Mouse (Mus musculus) erythroblast, embryonic 14.5 days (primary cell): ENCODE measurements around the gene Rnf144a.

Source experiments
- GATA1 ChIP-seq: IDR thresholded peaks from 2 replicates; pipeline ENCODE4 v1.6.1; 2012; ENCODE audit warnings: low read length, inconsistent platforms, mixed read lengths
- TAL1 ChIP-seq: IDR thresholded peaks from 3 replicates; pipeline ENCODE4 v1.6.1; 2012; ENCODE audit warnings: low read length, inconsistent platforms, mixed read lengths

GRCm38 (mm10) chr12:26314959-26315358 lies 100.1 kb downstream of the Rnf144a start:
- TF ChIP-seq TAL1 (no peak), GATA1 (no peak)
